Mouse (Mus musculus) CH12.LX (cell line): ENCODE results near the gene Mdc1. TPM values are rescaled to one million over a fixed set of nuclear protein-coding genes. Genes with fewer than 3 reads are reported as not detected.

Experiments
- DNase-seq: peaks from one replicate; pipeline ENCODE4 v3.0.0-alpha.2; 2013; ENCODE audit errors: extremely low read depth
- H3K27ac ChIP-seq: 2 replicates; pipeline ENCODE4 v1.5.1; 2012; ENCODE audit warnings: low read depth, mild to moderate bottlenecking, control low read depth, moderate library complexity; ENCODE audit not compliant: insufficient read depth
- H3K27me3 ChIP-seq: replicated peaks from 2 replicates; pipeline ENCODE3; 2012; ENCODE audit warnings: inconsistent platforms
- H3K36me3 ChIP-seq, 2 experiments: replicated peaks in 1 of 2; 2 replicates each; pipeline versions ENCODE3 to v1.6.1; 2012; ENCODE audit warnings: inconsistent platforms in 1 of 2, low read length in 1 of 2, mild to moderate bottlenecking in 1 of 2, mixed read lengths in 1 of 2, moderate library complexity in 1 of 2; ENCODE audit not compliant: control insufficient read depth in 1 of 2, insufficient read depth in 1 of 2
- H3K4me1 ChIP-seq, 2 experiments: 2 replicates each; pipeline ENCODE4 v1.6.1; 2012; ENCODE audit warnings: inconsistent platforms in 1 of 2, moderate library complexity in 1 of 2; ENCODE audit not compliant: insufficient read depth in 2 of 2, control insufficient read depth in 1 of 2
- H3K4me2 ChIP-seq: 2 replicates; pipeline ENCODE4 v1.6.1; 2012; ENCODE audit warnings: low read depth, mild to moderate bottlenecking, control low read depth; ENCODE audit not compliant: poor library complexity, insufficient read depth, severe bottlenecking
- H3K4me3 ChIP-seq, 3 experiments: fragments of 150-350 bp in 1 of 3; sonication (generic) in 1 of 3; replicated peaks in 1 of 3; 2 replicates each; pipeline versions ENCODE3 to v1.5.1; 2011 to 2012; ENCODE audit warnings: low read depth in 2 of 3, low read length in 2 of 3, mild to moderate bottlenecking in 2 of 3, moderate library complexity in 2 of 3, control low read depth in 1 of 3, improper control_type of control experiment in 1 of 3, inconsistent platforms in 1 of 3, mixed read lengths in 1 of 3; ENCODE audit not compliant: poor library complexity in 1 of 3
- H3K79me2 ChIP-seq: replicated peaks from 2 replicates; pipeline ENCODE4 v1.6.1; 2012; ENCODE audit warnings: mild to moderate bottlenecking, moderate library complexity; ENCODE audit not compliant: control insufficient read depth, poor library complexity, insufficient read depth, severe bottlenecking; ENCODE audit errors: extremely low read depth
- H3K9ac ChIP-seq: 2 replicates; pipeline ENCODE4 v1.6.1; 2012; ENCODE audit warnings: low read depth, mild to moderate bottlenecking, control low read depth, moderate library complexity; ENCODE audit not compliant: insufficient read depth
- H3K9me3 ChIP-seq: replicated peaks from 2 replicates; pipeline ENCODE3; 2012; ENCODE audit warnings: low read length, inconsistent platforms, mixed read lengths
- BHLHE40 ChIP-seq: IDR thresholded peaks from 2 replicates; pipeline ENCODE4 v1.6.1; 2011; ENCODE audit warnings: mild to moderate bottlenecking, low read depth, low read length, improper control_type of control experiment
- CHD1 ChIP-seq: IDR thresholded peaks from 2 replicates; pipeline ENCODE4 v1.6.1; 2012; ENCODE audit warnings: low read depth, low read length, improper control_type of control experiment, inconsistent platforms
- CHD2 ChIP-seq: IDR thresholded peaks from 2 replicates; pipeline ENCODE4 v1.6.1; 2011; ENCODE audit warnings: low read length, improper control_type of control experiment
- CTCF ChIP-seq, 2 experiments: IDR thresholded peaks in 1 of 2; conservative IDR thresholded peaks in 1 of 2; 2 replicates each; pipeline ENCODE4 v1.5.1; 2011 to 2012; ENCODE audit warnings: low read depth in 2 of 2, low read length in 2 of 2, improper control_type of control experiment in 1 of 2, inconsistent platforms in 1 of 2, mild to moderate bottlenecking in 1 of 2, moderate library complexity in 1 of 2
- ELF1 ChIP-seq: IDR thresholded peaks from 2 replicates; pipeline ENCODE4 v1.6.1; 2014; ENCODE audit warnings: low read depth, mild to moderate bottlenecking, inconsistent platforms, low read length, improper control_type of control experiment
- EP300 ChIP-seq: IDR thresholded peaks from 2 replicates; pipeline ENCODE4 v1.6.1; 2011; ENCODE audit warnings: low read length, improper control_type of control experiment
- HCFC1 ChIP-seq: IDR thresholded peaks from 2 replicates; pipeline ENCODE4 v1.6.1; 2012; ENCODE audit warnings: low read depth, mild to moderate bottlenecking, inconsistent platforms, low read length, improper control_type of control experiment
- IRF4 ChIP-seq: IDR thresholded peaks from 2 replicates; pipeline ENCODE4 v1.6.1; 2014; ENCODE audit warnings: low read depth, mild to moderate bottlenecking, inconsistent platforms, low read length, improper control_type of control experiment
- JUN ChIP-seq: IDR thresholded peaks from 2 replicates; pipeline ENCODE4 v1.6.1; 2011; ENCODE audit warnings: low read depth, mild to moderate bottlenecking, low read length, improper control_type of control experiment, moderate library complexity; ENCODE audit not compliant: insufficient read depth
- JUND ChIP-seq: conservative IDR thresholded peaks from 2 replicates; pipeline ENCODE4 v1.6.1; 2011; ENCODE audit warnings: low read depth, low read length, improper control_type of control experiment
- KAT2A ChIP-seq: IDR thresholded peaks from 2 replicates; pipeline ENCODE4 v1.6.1; 2012; ENCODE audit warnings: low read length, improper control_type of control experiment, inconsistent platforms; ENCODE audit not compliant: insufficient replicate concordance
- MAX ChIP-seq: IDR thresholded peaks from 2 replicates; pipeline ENCODE4 v1.6.1; 2011; ENCODE audit warnings: low read length, improper control_type of control experiment
- MAZ ChIP-seq: IDR thresholded peaks from 2 replicates; pipeline ENCODE4 v1.6.1; 2012; ENCODE audit warnings: low read depth, mild to moderate bottlenecking, inconsistent platforms, low read length, improper control_type of control experiment, moderate library complexity
- MEF2A ChIP-seq: IDR thresholded peaks from 2 replicates; pipeline ENCODE4 v1.6.1; 2014; ENCODE audit warnings: low read depth, mild to moderate bottlenecking, inconsistent platforms, low read length, improper control_type of control experiment, borderline replicate concordance
- MXI1 ChIP-seq: IDR thresholded peaks from 2 replicates; pipeline ENCODE4 v1.6.1; 2011; ENCODE audit warnings: mild to moderate bottlenecking, low read depth, low read length, improper control_type of control experiment
- MYC ChIP-seq: IDR thresholded peaks from 2 replicates; pipeline ENCODE4 v1.6.1; 2011; ENCODE audit warnings: low read depth, mild to moderate bottlenecking, improper control_type of control experiment, low read length
- NELFE ChIP-seq: IDR thresholded peaks from 2 replicates; pipeline ENCODE4 v1.6.1; 2011; ENCODE audit warnings: low read depth, low read length, improper control_type of control experiment
- NRF1 ChIP-seq: IDR thresholded peaks from 2 replicates; pipeline ENCODE4 v1.6.1; 2014; ENCODE audit warnings: low read depth, mild to moderate bottlenecking, inconsistent platforms, low read length, improper control_type of control experiment, moderate library complexity
- PAX5 ChIP-seq: IDR thresholded peaks from 2 replicates; pipeline ENCODE4 v1.6.1; 2012; ENCODE audit warnings: low read length, inconsistent platforms, mixed read lengths
- POLR2A ChIP-seq: IDR thresholded peaks from 2 replicates; pipeline ENCODE4 v1.6.1; 2011; ENCODE audit warnings: low read depth, mild to moderate bottlenecking, improper control_type of control experiment, low read length
- POLR2AphosphoS2 ChIP-seq: IDR thresholded peaks from 2 replicates; pipeline ENCODE4 v1.6.1; 2011; ENCODE audit warnings: low read depth, low read length, improper control_type of control experiment
- RAD21 ChIP-seq: IDR thresholded peaks from 2 replicates; pipeline ENCODE4 v1.6.1; 2011; ENCODE audit warnings: low read depth, mild to moderate bottlenecking, low read length, improper control_type of control experiment, moderate library complexity
- RCOR1 ChIP-seq: conservative IDR thresholded peaks from 2 replicates; pipeline ENCODE4 v1.6.1; 2012; ENCODE audit warnings: low read depth, mild to moderate bottlenecking, inconsistent platforms, low read length, improper control_type of control experiment
- SIN3A ChIP-seq: IDR thresholded peaks from 2 replicates; pipeline ENCODE4 v1.6.1; 2012; ENCODE audit warnings: low read length, improper control_type of control experiment, inconsistent platforms
- SMC3 ChIP-seq: IDR thresholded peaks from 2 replicates; pipeline ENCODE4 v1.6.1; 2011; ENCODE audit warnings: low read depth, low read length, improper control_type of control experiment
- TBP ChIP-seq: conservative IDR thresholded peaks from 2 replicates; pipeline ENCODE4 v1.6.1; 2011; ENCODE audit warnings: low read depth, low read length, improper control_type of control experiment
- TCF12 ChIP-seq: IDR thresholded peaks from 2 replicates; pipeline ENCODE4 v1.6.1; 2014; ENCODE audit warnings: low read depth, mild to moderate bottlenecking, inconsistent platforms, low read length, improper control_type of control experiment
- UBTF ChIP-seq: IDR thresholded peaks from 2 replicates; pipeline ENCODE4 v1.6.1; 2012; ENCODE audit warnings: low read depth, mild to moderate bottlenecking, inconsistent platforms, low read length, improper control_type of control experiment, moderate library complexity
- USF1 ChIP-seq: IDR thresholded peaks from 2 replicates; pipeline ENCODE4 v1.6.1; 2014; ENCODE audit warnings: low read depth, mild to moderate bottlenecking, inconsistent platforms, low read length, improper control_type of control experiment
- USF2 ChIP-seq: conservative IDR thresholded peaks from 2 replicates; pipeline ENCODE4 v1.6.1; 2011; ENCODE audit warnings: low read depth, low read length, improper control_type of control experiment
- ZC3H11A ChIP-seq: IDR thresholded peaks from 2 replicates; pipeline ENCODE4 v1.6.1; 2012; ENCODE audit warnings: low read depth, mild to moderate bottlenecking, inconsistent platforms, low read length, improper control_type of control experiment
- ZKSCAN1 ChIP-seq: IDR thresholded peaks from 2 replicates; pipeline ENCODE4 v1.6.1; 2012; ENCODE audit warnings: low read depth, inconsistent platforms, low read length, improper control_type of control experiment, borderline replicate concordance
- ZMIZ1 ChIP-seq: IDR thresholded peaks from 2 replicates; pipeline ENCODE4 v1.6.1; 2012; ENCODE audit warnings: low read depth, mild to moderate bottlenecking, inconsistent platforms, low read length, improper control_type of control experiment
- dilution Hi-C: fragments of 300-500 bp; cut with MboI; formaldehyde crosslinking; loops from 2 replicates; pipeline ENCODE4 v1.14.3; 2020; ENCODE audit warnings: low sequenced_read_pairs; ENCODE audit not compliant: extremely low pct_unique_long_range_greater_than_20kb, extremely low pct_ligation_motif_present
- in situ Hi-C: fragments of 300-500 bp; cut with MboI; formaldehyde crosslinking; loops from 3 replicates; pipeline ENCODE4 v1.14.3; 2019; ENCODE audit warnings: low sequenced_read_pairs, low pct_ligation_motif_present, low pct_unique_long_range_greater_than_20kb, mixed read lengths
- polyA plus RNA-seq: library from polyadenylated mRNA; unstranded; fragments of >175 nt; gene quantifications from 2 replicates; pipeline ENCODE4 v1.2.1, GENCODE M21; 2012; ENCODE audit warnings: low read depth; ENCODE audit not compliant: insufficient read length
- total RNA-seq, 2 experiments: library from RNA; depleted of rRNA; stranded (reverse); fragments of 300-350 nt in 1 of 2; fragments of >200 nt in 1 of 2; gene quantifications; 2 replicates each; pipeline ENCODE4 v1.2.3; 2012 to 2014

The Mdc1 gene
- total and polyA plus RNA-seq, 3 experiments = 3.3 to 15.7 (median 8.2) TPM

DNA sequence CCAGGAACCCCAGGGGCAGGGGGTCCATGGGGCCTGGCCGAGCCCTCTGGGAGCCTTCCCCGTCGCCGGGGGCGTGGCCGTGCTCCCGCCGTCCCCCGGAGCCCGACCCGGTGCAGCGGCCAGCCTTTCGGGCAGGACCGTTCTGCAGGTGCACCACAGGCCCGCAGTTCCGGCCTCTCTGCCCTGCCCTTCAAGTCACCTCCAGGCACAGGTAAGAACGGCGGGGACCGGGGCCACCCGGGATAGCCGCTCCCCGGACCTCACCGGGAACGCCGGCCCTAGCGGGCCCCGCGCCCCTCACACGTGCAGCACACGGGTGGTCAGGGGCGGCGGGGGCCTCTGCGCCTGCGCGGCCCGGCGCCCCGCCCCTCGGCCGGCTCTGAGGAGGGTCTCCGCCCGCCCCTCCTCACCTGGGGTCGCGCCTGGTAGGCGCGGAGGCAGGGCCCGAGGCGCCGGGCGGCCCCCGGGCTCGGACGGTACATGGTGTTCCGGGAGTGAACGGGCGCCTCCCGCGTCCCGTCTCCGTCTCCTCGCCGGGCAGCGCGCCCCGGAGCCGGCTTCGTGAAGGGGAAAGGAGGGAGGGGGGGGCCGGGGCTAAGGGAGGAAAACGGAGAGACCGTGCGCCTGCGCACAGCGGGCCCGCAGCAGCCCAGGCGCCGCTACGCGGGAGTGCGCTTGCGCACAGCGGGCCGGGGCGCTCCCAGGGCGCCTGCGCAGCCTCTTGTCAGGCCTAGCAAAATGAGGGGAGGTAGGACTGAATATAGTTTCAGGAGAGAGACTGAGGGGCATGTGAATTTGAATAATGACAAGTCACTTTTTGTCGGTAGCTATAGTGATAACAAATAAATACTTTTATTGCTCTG lies 55.7 kb downstream of the Mdc1 start, which contains the start of gene 2310061I04Rik:
Gene 2310061I04Rik (minus strand): TSS at position 651 of the 863 bp plus-strand sequence.
- DNase-seq = peak; percentile 90
- no peak for TF ChIP-seq ZKSCAN1
- peak; percentile 97 for TF ChIP-seq BHLHE40
- TF ChIP-seq ELF1 = 0 out of 2 replicates have a peak, but pooled peaks have one; percentile 40
- peak; percentile 53; the same call in 1 of the 2 replicates for TF ChIP-seq TBP
- no peak for TF ChIP-seq KAT2A
- peak; percentile 72 for TF ChIP-seq MAZ
- no peak for TF ChIP-seq USF1
- peak; percentile 46; the same call in 1 of the 2 replicates for TF ChIP-seq TCF12
- TF ChIP-seq SIN3A = peak; percentile 63; the same call in 1 of the 2 replicates
- no peak for TF ChIP-seq SMC3
- TF ChIP-seq ZMIZ1 = no peak
- TF ChIP-seq MAX = peak; percentile 60
- no peak for TF ChIP-seq RCOR1
- TF ChIP-seq PAX5 = no peak
- no peak for TF ChIP-seq JUND
- no peak for TF ChIP-seq RAD21
- no peak for TF ChIP-seq CHD2
- TF ChIP-seq USF2 = no peak
- TF ChIP-seq POLR2AphosphoS2 = 0 out of 2 replicates have a peak, but pooled peaks have one; percentile 77
- TF ChIP-seq IRF4 = no peak; the same call in 1 of the 2 replicates
- no peak for TF ChIP-seq JUN
- TF ChIP-seq POLR2A = peak; percentile 50
- TF ChIP-seq MEF2A = peak; percentile 8; the same call in 1 of the 2 replicates
- TF ChIP-seq NELFE = peak; percentile 59
- no peak for TF ChIP-seq CTCF (conservative IDR thresholded peaks at IDR 0.05 in 1 of 2, IDR thresholded peaks at IDR 0.05 in 1 of 2; ENCODE audit: low read depth in 2 of 2, low read length in 2 of 2)
- peak; percentile 82 for TF ChIP-seq MXI1
- peak; percentile 87 for TF ChIP-seq NRF1
- TF ChIP-seq HCFC1 = peak; percentile 63
- no peak for TF ChIP-seq EP300
- no peak for TF ChIP-seq MYC
- peak; percentile 40; the same call in 1 of the 2 replicates for TF ChIP-seq UBTF
- TF ChIP-seq ZC3H11A = no peak
- TF ChIP-seq CHD1 = no peak
- Histone ChIP-seq H3K27ac (peak within 1 kb of the TSS; percentile 87), H3K4me3 (peak within 1 kb of the TSS; percentile 69 to 87 (median 70)), H3K27me3 (no peaks in the 10 kb centered on the region), H3K79me2 (peaks cover 9% of the 10 kb centered on the region), H3K9ac (peak within 1 kb of the TSS; percentile 58), H3K4me1 (peaks cover 7 to 23% of the 10 kb centered on the region in 2 experiments), H3K9me3 (no peaks in the 10 kb centered on the region), H3K36me3 (peaks cover 22 to 57% of the 10 kb centered on the region in 2 experiments), H3K4me2 (peak within 1 kb of the TSS; percentile 68)
- in situ Hi-C loops = no loop called here
- dilution Hi-C loops = no loop called here
